Comparison of ENCODE assay signal across 27 mouse cellular contexts in genomic region chr17:66024211-66024610, GRCm38 (mm10). TPM values are rescaled to one million over a fixed set of nuclear protein-coding genes. Genes with fewer than 3 reads are reported as not detected.
DNase-seq lines count a peak whose midpoint lies in the region; ATAC-seq and TF ChIP-seq lines count a peak whose summit lies in the region.
"Had no signal": no experiment of that assay in that cellular context is flagged by ENCODE, and none has a peak within 500 bp of the region (broad histone marks: within the 10 kb centered on the region; RNA-seq: fewer than 3 reads in every experiment).

No protein-coding gene starts in this region.

- no peak overlapping the region for H3K4me3 ChIP-seq in hindbrain, postnatal 0 days (ENCODE audit: low read length)
- no peak overlapping the region for H3K4me3 ChIP-seq in hindbrain, embryonic 10.5 days
- H3K4me3 ChIP-seq: embryonic facial prominence, embryonic 12.5 days; embryonic facial prominence, embryonic 15.5 days; gastrocnemius, adult 2 months; heart, embryonic 12.5 days; heart, embryonic 15.5 days; hindbrain, embryonic 12.5 days; hindbrain, embryonic 15.5 days; intestine, embryonic 15.5 days had no signal

- ATAC-seq in hindbrain, postnatal 0 days: no peak
- ATAC-seq: forebrain, embryonic 14.5 days; forebrain, postnatal 0 days; intestine, embryonic 15.5 days; Patski had no signal

- H3K9me3 ChIP-seq in hindbrain, postnatal 0 days (ENCODE audit: low read length): no peaks in the 10 kb centered on the region
- H3K9me3 ChIP-seq in hindbrain, embryonic 10.5 days: no peaks in the 10 kb centered on the region
- H3K9me3 ChIP-seq: embryonic facial prominence, embryonic 12.5 days; embryonic facial prominence, embryonic 15.5 days; heart, embryonic 15.5 days; hindbrain, embryonic 12.5 days; hindbrain, embryonic 15.5 days; intestine, embryonic 15.5 days had no signal

- peak; percentile 53 to 67 for DNase-seq in cerebellum, postnatal 14 days
- DNase-seq in cerebellum, adult 8-10 months: no peak
- DNase-seq in hindbrain, postnatal 0 days (ENCODE audit: low spot score): peak; percentile 19
- DNase-seq in hindbrain, embryonic 10.5 days (ENCODE audit: low spot score): no peak
- peak; percentile 6 for DNase-seq in retina, postnatal 1 day
- no peak for DNase-seq in retina, embryonic 14.5 days (ENCODE audit: low spot score)
- DNase-seq: adrenal gland, postnatal 10 days; adrenal gland, postnatal 36 days; B cell, adult 2 months; cerebellum, adult 11 months; forebrain, postnatal 0 days; gastrocnemius, adult 2 months; gastrocnemius, postnatal 14 days; heart, adult 18-20 months; heart, postnatal 10 days; heart, postnatal 36 days; kidney, adult 11 months had no signal

- H3K4me2 ChIP-seq in hindbrain, postnatal 0 days (ENCODE audit: low read depth, low read length): no peak overlapping the region
- H3K4me2 ChIP-seq: embryonic facial prominence, embryonic 12.5 days; embryonic facial prominence, embryonic 15.5 days; heart, embryonic 12.5 days; heart, embryonic 15.5 days; hindbrain, embryonic 12.5 days; hindbrain, embryonic 15.5 days; intestine, embryonic 15.5 days had no signal

- H3K36me3 ChIP-seq in hindbrain, postnatal 0 days (ENCODE audit: insufficient read depth, low read length): peaks cover 16% of the 10 kb centered on the region; the same call in 1 of the 2 replicates
- H3K36me3 ChIP-seq in hindbrain, embryonic 10.5 days: peaks cover 36% of the 10 kb centered on the region

- no peak overlapping the region for H3K9ac ChIP-seq in hindbrain, postnatal 0 days (replicated peaks; ENCODE audit: low read length)
- H3K9ac ChIP-seq: embryonic facial prominence, embryonic 12.5 days; embryonic facial prominence, embryonic 15.5 days; forebrain, postnatal 0 days; heart, embryonic 12.5 days; heart, embryonic 15.5 days; hindbrain, embryonic 12.5 days; hindbrain, embryonic 15.5 days; intestine, embryonic 15.5 days had no signal

- WGBS in hindbrain, postnatal 0 days: 81% methylated on average over 7 of the region's 7 CpGs
- 94% methylated on average over 7 of the region's 7 CpGs for WGBS in hindbrain, embryonic 10.5 days

- no peak overlapping the region for H3K27ac ChIP-seq in hindbrain, postnatal 0 days
- H3K27ac ChIP-seq in hindbrain, embryonic 10.5 days: no peak overlapping the region
- H3K27ac ChIP-seq: embryonic facial prominence, embryonic 12.5 days; embryonic facial prominence, embryonic 15.5 days; gastrocnemius, adult 2 months; heart, embryonic 15.5 days; hindbrain, embryonic 12.5 days; hindbrain, embryonic 15.5 days; intestine, embryonic 15.5 days had no signal

- TF ChIP-seq CTCF in hindbrain, postnatal 0 days (IDR thresholded peaks at IDR 0.05; ENCODE audit: low read depth): no peak

- H3K27me3 ChIP-seq in hindbrain, postnatal 0 days (ENCODE audit: insufficient read depth, low read length): no peaks in the 10 kb centered on the region
- H3K27me3 ChIP-seq in hindbrain, embryonic 10.5 days (ENCODE audit: insufficient read depth, poor library complexity, severe bottlenecking): no peaks in the 10 kb centered on the region
- H3K27me3 ChIP-seq: CH12.LX; embryonic facial prominence, embryonic 12.5 days; embryonic facial prominence, embryonic 15.5 days; heart, embryonic 12.5 days; heart, embryonic 15.5 days; hindbrain, embryonic 12.5 days; hindbrain, embryonic 15.5 days; intestine, embryonic 15.5 days; Patski had no signal

- H3K4me1 ChIP-seq in hindbrain, postnatal 0 days (ENCODE audit: insufficient read depth, low read length): no peaks in the 10 kb centered on the region
- no peaks in the 10 kb centered on the region for H3K4me1 ChIP-seq in hindbrain, embryonic 10.5 days (replicated peaks)
- H3K4me1 ChIP-seq: embryonic facial prominence, embryonic 12.5 days; embryonic facial prominence, embryonic 15.5 days; heart, embryonic 12.5 days; heart, embryonic 15.5 days; hindbrain, embryonic 12.5 days; hindbrain, embryonic 15.5 days; intestine, embryonic 15.5 days had no signal

RNA-seq across cellular contexts. Expression of gene Ankrd12, which starts 52.7 kb away (rescaled TPM):
- 37.2 and 41.5 TPM in 2 replicates for total RNA-seq in hindbrain, postnatal 0 days (2014; rRNA removed)
- polyA plus RNA-seq in hindbrain, postnatal 0 days (2015; fragmentation: Nextera tagmentation; extraction: Ambion mirVana): 171 and 173 TPM in 2 replicates
- 15.9 and 20.2 TPM in 2 replicates for polyA plus RNA-seq in hindbrain, embryonic 10.5 days (2016; fragmentation: Nextera tagmentation; extraction: Ambion mirVana)

Comparison
In these comparisons a context has a peak if more than half of its experiments do, and no peak if none do; other contexts are left out.
1. DNase-seq: peak in cerebellum, postnatal 14 days (2 of 2), hindbrain, postnatal 0 days (single experiment) and retina, postnatal 1 day (single experiment); none in cerebellum, adult 8-10 months (single experiment), hindbrain, embryonic 10.5 days (single experiment) and retina, embryonic 14.5 days (single experiment).